9 mouse cellular contexts compared by ENCODE assay signal in the genomic region with DNA sequence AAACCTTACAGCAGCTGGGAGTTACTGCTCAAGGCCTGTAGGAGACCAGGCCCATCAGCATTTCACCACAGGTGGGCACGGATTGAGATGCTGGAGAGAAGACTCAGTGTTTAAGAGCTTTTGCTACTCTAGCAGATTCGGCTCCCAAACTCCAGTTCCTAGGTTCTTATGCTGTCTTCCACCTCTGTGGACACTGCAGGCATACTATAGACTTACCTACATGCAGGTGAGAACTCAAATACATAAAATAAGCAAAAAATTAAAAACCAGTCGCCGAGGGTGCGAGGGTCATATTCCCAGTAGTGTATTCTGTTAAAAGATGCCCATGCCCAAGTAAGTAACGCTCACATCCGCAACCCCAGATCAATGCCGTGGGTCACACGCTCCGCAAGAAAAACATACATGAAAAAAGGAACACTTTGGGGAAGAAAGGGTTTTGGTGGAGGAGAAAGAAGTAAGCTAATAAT. TPM values are rescaled to one million over a fixed set of nuclear protein-coding genes. Genes with fewer than 3 reads are reported as not detected.
DNase-seq lines count a peak whose midpoint lies in the region; ATAC-seq and TF ChIP-seq lines count a peak whose summit lies in the region.
"Had no signal": no experiment of that assay in that cellular context is flagged by ENCODE, and none has a peak within 500 bp of the region (broad histone marks: within the 10 kb centered on the region; RNA-seq: fewer than 3 reads in every experiment).

No protein-coding gene starts in this region.

- H3K36me3 ChIP-seq in heart, adult 2 months (ENCODE audit: control insufficient read depth, insufficient read depth, low read length): no peaks in the 10 kb centered on the region
- peaks cover 26% of the 10 kb centered on the region for H3K36me3 ChIP-seq in G1E (replicated peaks)
- peaks cover under 1% of the 10 kb centered on the region; the same call in 1 of the 2 replicates for H3K36me3 ChIP-seq in forebrain, embryonic 12.5 days (replicated peaks)
- no peaks in the 10 kb centered on the region for H3K36me3 ChIP-seq in liver, embryonic 14.5 days (replicated peaks; ENCODE audit: control insufficient read depth, insufficient read depth, low read depth)

- H3K27ac ChIP-seq in heart, adult 2 months: no peak overlapping the region; the same call in 1 of the 2 replicates
- no peak overlapping the region for H3K27ac ChIP-seq in forebrain, embryonic 12.5 days
- H3K27ac ChIP-seq in liver, embryonic 14.5 days: no peak overlapping the region

- H3K9me3 ChIP-seq in G1E (replicated peaks): no peaks in the 10 kb centered on the region
- H3K9me3 ChIP-seq in forebrain, embryonic 12.5 days: no peaks in the 10 kb centered on the region
- no peaks in the 10 kb centered on the region for H3K9me3 ChIP-seq in liver, embryonic 14.5 days (ENCODE audit: control insufficient read depth, low read length)

- intact Hi-C loops in heart, adult 2 months (cut with DNase I): loop anchor here (10.0 kb wide), 2 partner anchors 353 to 423 kb away; partner anchors contain the start of gene Sae1

- peak overlapping the region; percentile 51 for H3K4me2 ChIP-seq in forebrain, embryonic 12.5 days
- H3K4me2 ChIP-seq in liver, embryonic 14.5 days (ENCODE audit: low read depth): peak overlapping the region; percentile 67

- no peak for TF ChIP-seq CTCF in heart, adult 2 months (IDR thresholded peaks at IDR 0.05)
- TF ChIP-seq CTCF in G1E (IDR thresholded peaks at IDR 0.05; ENCODE audit: low read depth, low read length): no peak
- no peak for TF ChIP-seq CTCF in liver, embryonic 14.5 days (IDR thresholded peaks at IDR 0.05; ENCODE audit: low read depth)

- no peak for ATAC-seq in G1E (ENCODE audit: extremely low read depth, insufficient number of reproducible peaks, low FRiP score, poor library complexity, severe bottlenecking)
- ATAC-seq in forebrain, embryonic 12.5 days (ENCODE audit: low FRiP score): peak; percentile 34
- ATAC-seq in liver, embryonic 14.5 days (ENCODE audit: insufficient read depth): no peak

- H3K4me1 ChIP-seq in heart, adult 2 months (ENCODE audit: control insufficient read depth, insufficient read depth, low read length): no peaks in the 10 kb centered on the region; the same call in 1 of the 2 replicates
- peaks cover 25% of the 10 kb centered on the region for H3K4me1 ChIP-seq in G1E (ENCODE audit: insufficient read depth, low read depth, low read length)
- peaks cover 13% of the 10 kb centered on the region for H3K4me1 ChIP-seq in forebrain, embryonic 12.5 days
- peaks cover 2 to 13% of the 10 kb centered on the region in 2 experiments; a peak in 3 of 4 replicates for H3K4me1 ChIP-seq in liver, embryonic 14.5 days (replicated peaks; ENCODE audit: control insufficient read depth in 2 of 2, insufficient read depth in 2 of 2, low read length in 1 of 2)

- H3K4me3 ChIP-seq in heart, adult 2 months: peak overlapping the region; percentile 62
- peak overlapping the region; percentile 85; the same call in 1 of the 2 replicates for H3K4me3 ChIP-seq in G1E (ENCODE audit: low read depth, low read length)
- peak overlapping the region; percentile 81 for H3K4me3 ChIP-seq in forebrain, embryonic 12.5 days (replicated peaks)
- H3K4me3 ChIP-seq in liver, embryonic 14.5 days (ENCODE audit: insufficient read depth in 1 of 2, low read depth in 2 of 2, low read length in 2 of 2): peak overlapping the region; percentile 98 to 99

- peaks cover 7% of the 10 kb centered on the region; the same call in 1 of the 2 replicates for H3K79me2 ChIP-seq in heart, adult 2 months (replicated peaks; ENCODE audit: control insufficient read depth, insufficient read depth, low read length)

- H3K27me3 ChIP-seq in heart, adult 2 months (ENCODE audit: control insufficient read depth, insufficient read depth, low read length): no peaks in the 10 kb centered on the region
- peaks cover 3% of the 10 kb centered on the region; the same call in 1 of the 2 replicates for H3K27me3 ChIP-seq in G1E (ENCODE audit: insufficient read depth, low read length)
- H3K27me3 ChIP-seq in forebrain, embryonic 12.5 days: no peaks in the 10 kb centered on the region
- no peaks in the 10 kb centered on the region for H3K27me3 ChIP-seq in liver, embryonic 14.5 days (ENCODE audit: control insufficient read depth, insufficient read depth, low read length)

- WGBS in heart, adult 2 months: 40% methylated on average over 10 of the region's 10 CpGs
- 43% methylated on average over 10 of the region's 10 CpGs for WGBS in forebrain, embryonic 12.5 days
- WGBS in liver, embryonic 14.5 days (ENCODE audit: insufficient replicate concordance): 46% methylated on average over 10 of the region's 10 CpGs

- no peak for TF ChIP-seq EP300 in heart, adult 2 months (IDR thresholded peaks at IDR 0.05; ENCODE audit: insufficient read depth, low read depth, low read length)
- TF ChIP-seq EP300 in liver, embryonic 14.5 days (IDR thresholded peaks at IDR 0.05; ENCODE audit: low read depth): no peak

- DNase-seq in heart, adult 2 months: no peak
- DNase-seq in heart, adult 18-20 months: no peak
- DNase-seq in G1E (ENCODE audit: low spot score): no peak
- no peak for DNase-seq in liver, embryonic 14.5 days (ENCODE audit: low read depth in 3 of 3, low spot score in 3 of 3)
- DNase-seq in urinary bladder, postnatal 4 days (ENCODE audit: low spot score in 2 of 2): no peak
- DNase-seq in testis, postnatal 14 days (ENCODE audit: low spot score): no peak
- no peak for DNase-seq in frontal cortex, adult 2 months (ENCODE audit: extremely low spot score in 1 of 2, low spot score in 1 of 2)

- no peak overlapping the region for H3K9ac ChIP-seq in heart, adult 2 months (ENCODE audit: low read depth, low read length)
- H3K9ac ChIP-seq in forebrain, embryonic 12.5 days: no peak overlapping the region
- H3K9ac ChIP-seq in liver, embryonic 14.5 days (replicated peaks): peak overlapping the region; percentile 4; the same call in 1 of the 2 replicates

- TF ChIP-seq POLR2A in heart, adult 2 months (IDR thresholded peaks at IDR 0.05; ENCODE audit: insufficient read depth, low read depth, low read length): no peak

RNA-seq across cellular contexts. Expression of gene Ap2s1, which starts 0.6 kb away (rescaled TPM):
- total RNA-seq in heart, adult 2 months (2021): 10 to 100 TPM; 69.7 to 75.3 TPM
- 122 and 123 TPM in 2 replicates for polyA plus RNA-seq in heart, adult 2 months (2012; rRNA removed)
- total RNA-seq in heart, adult 18-20 months (2021): 10 to 100 TPM; 66.9 to 78.5 TPM
- 67.8 and 71.1 TPM in 2 replicates for total RNA-seq in G1E (2014; fragmentation: Nextera tagmentation)
- total RNA-seq in G1E (2017): 97.6 and 127 TPM in 2 replicates
- polyA plus RNA-seq in G1E (2012): 373 and 405 TPM in 2 replicates
- polyA plus RNA-seq in forebrain, embryonic 12.5 days (2016; fragmentation: Nextera tagmentation; extraction: Ambion mirVana): 254 and 263 TPM in 2 replicates
- polyA plus RNA-seq in liver, embryonic 14.5 days (2012; rRNA removed): 165 and 175 TPM in 2 replicates
- 176 and 198 TPM in 2 replicates for polyA plus RNA-seq in liver, embryonic 14.5 days (2014; fragmentation: Nextera tagmentation; extraction: Ambion mirVana)
- polyA plus RNA-seq in frontal cortex, adult 2 months (2012; rRNA removed): 537 and 586 TPM in 2 replicates

RNA-seq across cellular contexts. Expression of gene Ceacam9, which starts 15.9 kb away (rescaled TPM):
- not detected for total RNA-seq in heart, adult 2 months (2021)
- polyA plus RNA-seq in heart, adult 2 months (2012; rRNA removed): not detected in 2 replicates
- total RNA-seq in heart, adult 18-20 months (2021): not detected
- total RNA-seq in G1E (2014; fragmentation: Nextera tagmentation) (not detected in 2 replicates), G1E (2017) (0.06 and 0.49 TPM in 2 replicates)
- not detected in 2 replicates for polyA plus RNA-seq in G1E (2012)
- not detected in 2 replicates for polyA plus RNA-seq in forebrain, embryonic 12.5 days (2016; fragmentation: Nextera tagmentation; extraction: Ambion mirVana)
- polyA plus RNA-seq in liver, embryonic 14.5 days (2012; rRNA removed): not detected in 2 replicates
- polyA plus RNA-seq in liver, embryonic 14.5 days (2014; fragmentation: Nextera tagmentation; extraction: Ambion mirVana): not detected in 2 replicates
- polyA plus RNA-seq in frontal cortex, adult 2 months (2012; rRNA removed): 0.24 and 0.55 TPM in 2 replicates
- polyA plus RNA-seq: testis, adult 2 months had no signal

RNA-seq across cellular contexts. Expression of gene Slc1a5, which starts 43.5 kb away (rescaled TPM):
- total RNA-seq in heart, adult 2 months (2021): 10 to 100 TPM; 20.9 to 26.1 TPM
- polyA plus RNA-seq in heart, adult 2 months (2012; rRNA removed): 35.6 and 57.0 TPM in 2 replicates
- 10 to 100 TPM; 13.0 to 26.3 TPM for total RNA-seq in heart, adult 18-20 months (2021)
- 18.8 and 61.2 TPM in 2 replicates for total RNA-seq in G1E (2014; fragmentation: Nextera tagmentation)
- total RNA-seq in G1E (2017): 5.9 and 7.1 TPM in 2 replicates
- polyA plus RNA-seq in G1E (2012): 13.9 and 14.7 TPM in 2 replicates
- 30.6 and 32.0 TPM in 2 replicates for polyA plus RNA-seq in forebrain, embryonic 12.5 days (2016; fragmentation: Nextera tagmentation; extraction: Ambion mirVana)
- 157 and 160 TPM in 2 replicates for polyA plus RNA-seq in liver, embryonic 14.5 days (2012; rRNA removed)
- 61.7 and 67.3 TPM in 2 replicates for polyA plus RNA-seq in liver, embryonic 14.5 days (2014; fragmentation: Nextera tagmentation; extraction: Ambion mirVana)
- polyA plus RNA-seq in frontal cortex, adult 2 months (2012; rRNA removed): 12.6 and 13.4 TPM in 2 replicates
